Mouse (Mus musculus) stomach, embryonic 16.5 days (tissue): Measurements from ENCODE around the gene Actrt2. TPM values are rescaled to one million over a fixed set of nuclear protein-coding genes. Genes with fewer than 3 reads are reported as not detected.
A peak's percentile ranks its signal among the peaks of the same experiment; 100 is the strongest.

Source experiments
- ATAC-seq: fragments of 200-750 bp; cut with Nextera tagmentation; 2 replicates; pipeline ENCODE4 v1.8.0; 2017; ENCODE audit warnings: moderate number of reproducible peaks, moderate TSS enrichment; ENCODE audit not compliant: insufficient read depth, low FRiP score
- H3K27ac ChIP-seq: fragments of 300-500 bp; sonication (generic); 2 replicates; pipeline ENCODE4 v1.5.1; 2014; ENCODE audit warnings: low read length
- H3K27me3 ChIP-seq: fragments of 300-500 bp; sonication (generic); 2 replicates; pipeline ENCODE4 v1.6.1; 2014; ENCODE audit warnings: low read length, control low read depth, mixed read lengths; ENCODE audit not compliant: control insufficient read depth, insufficient read depth
- H3K36me3 ChIP-seq: fragments of 300-500 bp; sonication (generic); 2 replicates; pipeline ENCODE4 v1.6.1; 2014; ENCODE audit warnings: low read length; ENCODE audit not compliant: control insufficient read depth, insufficient read depth
- H3K4me1 ChIP-seq: fragments of 300-500 bp; sonication (generic); 2 replicates; pipeline ENCODE4 v1.6.1; 2014; ENCODE audit warnings: low read length, control low read depth, mixed read lengths; ENCODE audit not compliant: control insufficient read depth, insufficient read depth
- H3K4me2 ChIP-seq: fragments of 300-500 bp; sonication (generic); 2 replicates; pipeline ENCODE4 v1.6.1; 2014; ENCODE audit warnings: low read depth, low read length, mixed read lengths
- H3K4me3 ChIP-seq: fragments of 300-500 bp; sonication (generic); replicated peaks from 2 replicates; pipeline ENCODE4 v1.5.1; 2014; ENCODE audit warnings: mild to moderate bottlenecking, low read length
- H3K9ac ChIP-seq: fragments of 300-500 bp; sonication (generic); 2 replicates; pipeline ENCODE4 v1.6.1; 2014; ENCODE audit warnings: low read length
- H3K9me3 ChIP-seq: fragments of 300-500 bp; sonication (generic); replicated peaks from 2 replicates; pipeline ENCODE4 v1.6.1; 2016; ENCODE audit warnings: low read length, control low read depth; ENCODE audit not compliant: control insufficient read depth
- WGBS: fragments of 180-500 bp; shearing (Covaris S2); extraction: QIAGEN DNeasy Blood & Tissue Kit; methylation state at CpG from one replicate; pipeline ENCODE4 v1.1.7; 2014; 5-methylcytosine and 5-hydroxymethylcytosine counted together
- polyA plus RNA-seq: library from polyadenylated mRNA; unstranded; fragments of >200 nt; fragmentation: Nextera tagmentation; extraction: Ambion mirVana; gene quantifications from 2 replicates; pipeline ENCODE4 v1.2.1, GENCODE M21; 2015

Gene Actrt2
- polyA plus RNA-seq, 1 experiment from 2014 or later, result not detected

DNA sequence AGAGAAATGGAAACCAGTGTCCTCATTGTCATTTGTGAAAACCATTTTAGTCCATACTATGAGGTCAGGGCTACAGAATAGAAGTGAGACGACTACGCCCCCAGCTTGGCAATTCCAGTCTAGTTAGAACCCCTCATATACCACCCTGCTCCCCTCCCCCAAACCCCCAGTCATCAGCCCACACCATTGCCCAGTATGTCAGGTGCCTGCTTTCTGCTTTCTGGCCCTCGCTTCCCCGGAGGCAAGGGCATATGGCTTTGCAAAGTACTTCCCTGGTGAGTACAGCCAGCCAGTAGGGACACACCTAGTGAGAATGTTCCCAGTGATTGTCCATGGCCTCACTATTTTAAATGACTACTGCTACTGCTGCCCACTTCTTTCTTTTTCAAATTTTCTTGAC lies 6.3 kb upstream of the Actrt2 start:
- 76% methylated on average over 4 of the region's 4 CpGs for WGBS
- H3K9me3 ChIP-seq, result no peaks in the 10 kb centered on the region
- no peak for ATAC-seq
- H3K4me3 ChIP-seq, result no peak overlapping the region
- no peak overlapping the region for H3K4me2 ChIP-seq
- H3K4me1 ChIP-seq, result no peaks in the 10 kb centered on the region
- no peak overlapping the region for H3K9ac ChIP-seq
- no peak overlapping the region for H3K27ac ChIP-seq
- H3K36me3 ChIP-seq, result no peaks in the 10 kb centered on the region
- H3K27me3 ChIP-seq, result peaks cover 5% of the 10 kb centered on the region; the same call in 1 of the 2 replicates

DNA sequence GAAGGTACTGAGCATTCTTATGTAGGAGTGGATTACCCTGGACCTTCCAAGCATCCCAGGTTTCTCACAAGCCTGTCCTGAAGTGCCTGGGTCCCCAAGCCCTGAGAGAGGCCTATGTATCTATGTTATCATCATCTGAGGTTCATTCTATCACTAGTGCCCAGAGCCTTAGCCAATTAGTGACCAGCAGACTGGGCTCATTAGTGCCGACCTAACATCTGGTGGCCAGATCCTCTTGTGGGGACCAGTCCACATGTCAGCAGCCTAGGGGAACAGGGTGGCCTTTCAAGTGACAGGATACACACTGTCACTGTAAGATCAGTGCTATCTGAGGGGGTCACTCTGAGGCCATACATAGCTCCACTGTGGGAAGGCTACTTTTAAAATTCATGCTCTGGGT lies 4.4 kb upstream of the Actrt2 start:
- Histone ChIP-seq H3K36me3 (no peaks in the 10 kb centered on the region), H3K27me3 (peaks cover 4% of the 10 kb centered on the region; the same call in 1 of the 2 replicates), H3K27ac (no peak overlapping the region), H3K9ac (no peak overlapping the region), H3K9me3 (no peaks in the 10 kb centered on the region), H3K4me3 (no peak overlapping the region), H3K4me2 (no peak overlapping the region), H3K4me1 (no peaks in the 10 kb centered on the region)
- WGBS, result 41% methylated on average over 1 of the region's 1 CpGs
- no peak for ATAC-seq

DNA sequence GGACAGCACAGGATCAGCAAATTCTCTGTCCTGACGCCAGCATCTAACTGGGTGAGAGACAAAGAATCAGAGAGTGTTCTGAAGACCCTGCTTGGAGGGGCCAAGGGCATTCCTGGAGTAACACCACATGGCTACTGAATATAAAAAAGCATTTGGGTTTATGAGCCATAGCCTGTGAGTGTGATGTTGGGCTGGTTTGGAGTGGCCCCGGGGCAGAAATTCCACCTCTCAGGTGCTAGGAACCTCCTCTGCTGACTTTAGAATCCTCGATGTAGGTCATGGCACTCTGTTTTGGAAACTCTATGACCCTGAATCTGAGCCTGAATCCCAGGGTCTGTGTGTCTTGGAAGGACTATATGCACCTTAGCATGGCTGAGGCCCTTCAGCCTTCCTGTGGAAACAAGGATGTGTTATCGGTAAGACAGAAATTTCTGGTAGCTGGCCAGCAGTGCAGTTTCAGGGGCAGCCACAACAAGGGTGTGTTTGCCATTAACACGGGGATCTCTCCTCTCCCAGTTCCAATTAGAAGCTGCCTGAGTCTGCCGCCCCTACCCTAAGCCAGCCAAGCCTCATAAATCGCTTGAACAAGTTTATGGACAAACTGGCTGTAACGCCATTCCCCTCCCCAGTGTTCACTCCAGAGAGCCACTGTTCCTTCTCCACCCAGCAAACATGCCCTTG lies 3.7 kb upstream of the Actrt2 start:
- H3K9ac ChIP-seq, result no peak overlapping the region
- WGBS, result 62% methylated on average over 8 of the region's 8 CpGs
- no peak for ATAC-seq
- H3K4me1 ChIP-seq, result no peaks in the 10 kb centered on the region
- H3K27ac ChIP-seq, result no peak overlapping the region
- H3K27me3 ChIP-seq, result no peaks in the 10 kb centered on the region; the same call in 1 of the 2 replicates
- H3K4me2 ChIP-seq, result no peak overlapping the region
- H3K4me3 ChIP-seq, result no peak overlapping the region
- H3K36me3 ChIP-seq, result no peaks in the 10 kb centered on the region
- no peaks in the 10 kb centered on the region for H3K9me3 ChIP-seq

DNA sequence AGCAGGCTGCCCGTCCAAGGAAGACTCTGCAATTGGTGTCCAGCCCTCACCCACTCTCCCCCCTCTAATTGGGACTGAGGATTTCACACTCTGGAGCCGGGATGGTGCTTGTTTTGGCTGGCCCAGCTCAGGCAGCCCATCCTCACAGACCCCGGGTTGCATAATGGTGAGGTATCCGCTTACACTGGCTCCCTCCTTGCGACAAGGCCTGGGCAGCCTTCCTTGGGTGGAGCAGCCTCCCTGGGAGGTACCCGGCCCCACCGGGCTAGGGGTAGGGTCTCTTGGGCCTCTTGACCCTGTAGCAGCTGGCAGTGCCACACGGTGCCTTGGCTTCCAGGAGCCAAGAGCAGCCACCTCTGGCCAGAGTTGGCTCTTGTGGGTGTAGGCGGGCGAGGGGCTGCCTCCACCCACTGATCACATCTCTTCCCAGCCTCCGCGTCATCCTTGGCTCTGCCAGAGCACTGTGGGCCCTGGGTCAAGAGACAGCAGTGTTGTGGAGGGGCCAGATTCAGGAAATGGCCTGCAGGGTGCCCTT lies 4.9 kb downstream of the Actrt2 start:
- ATAC-seq, result peak; percentile 23; the same call in 1 of the 2 replicates
- H3K36me3 ChIP-seq, result no peaks in the 10 kb centered on the region
- H3K4me3 ChIP-seq, result no peak overlapping the region
- H3K9ac ChIP-seq, result no peak overlapping the region
- no peak overlapping the region for H3K4me2 ChIP-seq
- H3K4me1 ChIP-seq, result no peaks in the 10 kb centered on the region
- no peaks in the 10 kb centered on the region for H3K9me3 ChIP-seq
- H3K27me3 ChIP-seq, result no peaks in the 10 kb centered on the region; the same call in 1 of the 2 replicates
- WGBS, result 71% methylated on average over 12 of the region's 12 CpGs
- H3K27ac ChIP-seq, result no peak overlapping the region

DNA sequence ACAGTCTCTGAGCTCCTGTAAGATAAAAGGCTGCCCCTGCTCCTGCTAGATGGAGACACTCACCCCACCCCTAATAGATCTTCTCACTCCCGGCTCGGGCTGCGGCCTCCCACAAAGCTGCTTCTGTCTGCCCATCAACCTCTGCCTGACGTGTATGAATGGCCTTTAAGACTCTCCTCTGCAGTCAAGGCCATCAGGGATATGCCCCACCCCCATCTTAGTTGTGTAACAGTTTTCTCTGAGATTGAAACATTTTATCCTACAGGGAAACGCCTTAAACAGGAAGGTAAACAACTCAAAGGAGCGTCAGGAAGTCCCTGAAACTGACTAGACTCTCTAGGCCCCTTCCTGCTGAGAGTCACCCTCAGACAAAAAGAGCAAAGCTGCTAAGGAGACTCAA lies 6.4 kb downstream of the Actrt2 start:
- WGBS, result 34% methylated on average over 6 of the region's 6 CpGs
- H3K36me3 ChIP-seq, result no peaks in the 10 kb centered on the region
- ATAC-seq, result no peak
- no peak overlapping the region for H3K4me2 ChIP-seq
- no peak overlapping the region for H3K9ac ChIP-seq
- H3K9me3 ChIP-seq, result no peaks in the 10 kb centered on the region
- H3K4me3 ChIP-seq, result no peak overlapping the region
- H3K27me3 ChIP-seq, result no peaks in the 10 kb centered on the region; the same call in 1 of the 2 replicates
- H3K27ac ChIP-seq, result no peak overlapping the region
- no peaks in the 10 kb centered on the region for H3K4me1 ChIP-seq

DNA sequence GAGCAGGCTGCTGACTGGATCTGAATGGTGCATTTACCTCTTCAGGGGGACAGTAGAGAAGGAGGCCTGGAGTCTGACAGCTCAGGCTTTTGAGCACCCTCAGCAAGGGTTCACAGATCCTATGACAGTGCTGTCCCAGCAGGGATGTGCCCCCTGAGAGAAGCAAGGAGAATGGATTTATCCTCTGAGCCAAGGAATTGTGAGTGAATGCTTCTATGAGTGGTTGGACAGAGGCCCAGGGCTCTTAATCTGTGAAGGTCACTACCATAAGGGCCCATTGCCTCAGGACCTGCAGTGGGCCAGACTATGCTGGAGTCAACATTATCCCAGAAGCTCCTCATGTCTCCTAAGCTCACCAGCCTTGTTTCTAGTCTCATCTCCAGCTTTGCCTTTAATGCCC lies 7.6 kb downstream of the Actrt2 start:
- no peak overlapping the region for H3K4me3 ChIP-seq
- H3K9me3 ChIP-seq, result no peaks in the 10 kb centered on the region
- ATAC-seq, result no peak
- no peaks in the 10 kb centered on the region; the same call in 1 of the 2 replicates for H3K27me3 ChIP-seq
- no peaks in the 10 kb centered on the region for H3K36me3 ChIP-seq
- H3K4me1 ChIP-seq, result no peaks in the 10 kb centered on the region
- H3K4me2 ChIP-seq, result no peak overlapping the region
- no peak overlapping the region for H3K9ac ChIP-seq
- H3K27ac ChIP-seq, result no peak overlapping the region

DNA sequence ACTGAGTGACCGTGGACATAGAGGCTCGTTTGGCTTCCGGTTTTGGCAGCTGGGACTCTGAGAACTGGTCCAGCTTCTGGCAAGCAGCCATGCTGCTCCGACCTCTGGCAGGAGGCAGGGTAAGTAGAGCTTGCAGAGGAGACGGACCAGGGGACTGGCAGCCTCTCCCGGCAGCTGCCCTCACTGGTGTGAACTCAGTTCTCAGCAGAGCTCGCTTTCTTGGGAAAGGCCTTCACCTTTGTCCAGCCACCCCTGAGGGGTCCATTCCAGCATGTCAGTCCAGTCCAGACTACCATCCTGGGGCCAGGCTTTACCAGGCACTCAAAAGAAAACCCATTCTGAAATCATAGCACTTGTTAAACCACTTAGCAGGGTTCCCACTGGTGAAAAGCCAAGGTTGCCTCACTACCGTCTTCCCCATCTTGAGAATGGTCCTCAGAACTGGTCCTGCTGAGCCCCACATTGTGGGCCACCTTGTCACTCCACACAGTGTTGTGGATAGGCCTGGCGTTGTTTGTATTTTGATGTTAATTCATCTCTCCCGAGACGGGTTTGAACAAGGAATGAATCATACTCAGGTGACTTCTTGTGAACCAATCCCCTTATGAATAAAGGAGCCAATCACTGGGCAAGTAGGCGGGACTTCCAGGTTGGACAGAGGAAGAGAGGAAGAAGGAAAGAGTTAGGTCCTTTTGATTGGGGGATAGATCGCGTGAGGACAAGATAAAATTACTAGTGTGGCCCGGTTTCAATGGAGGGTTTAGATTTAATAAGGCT lies 12.3 kb downstream of the Actrt2 start:
- ATAC-seq, result no peak
- Histone ChIP-seq H3K9ac (no peak overlapping the region), H3K9me3 (no peaks in the 10 kb centered on the region), H3K4me1 (no peaks in the 10 kb centered on the region), H3K27me3 (no peaks in the 10 kb centered on the region), H3K4me2 (no peak overlapping the region), H3K36me3 (no peaks in the 10 kb centered on the region), H3K27ac (no peak overlapping the region), H3K4me3 (no peak overlapping the region)
- 72% methylated on average over 15 of the region's 15 CpGs for WGBS

DNA sequence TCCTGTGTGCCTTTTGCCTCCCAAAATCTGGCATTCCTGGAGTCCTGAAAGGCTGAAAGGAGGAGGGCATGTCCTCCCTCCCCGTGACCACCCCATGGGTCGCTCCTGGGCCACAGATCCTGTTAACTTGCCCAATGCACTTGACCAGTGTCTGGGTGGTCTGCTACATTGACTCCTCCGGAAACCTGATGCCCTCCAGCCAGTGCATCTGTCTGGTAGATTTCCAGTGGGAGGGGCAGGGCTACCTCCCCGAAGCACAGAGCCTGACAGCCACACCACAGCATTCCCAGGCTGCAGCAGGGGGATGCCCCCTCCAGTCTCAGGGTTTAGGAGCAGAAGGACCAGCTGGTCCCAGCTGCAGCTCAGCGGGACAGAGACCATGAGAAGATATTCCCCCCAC lies 15.2 kb downstream of the Actrt2 start:
- Histone ChIP-seq H3K9me3 (peaks cover 1% of the 10 kb centered on the region; the same call in 1 of the 2 replicates), H3K36me3 (no peaks in the 10 kb centered on the region), H3K27ac (no peak overlapping the region), H3K9ac (no peak overlapping the region), H3K4me2 (no peak overlapping the region), H3K27me3 (no peaks in the 10 kb centered on the region), H3K4me3 (no peak overlapping the region), H3K4me1 (no peaks in the 10 kb centered on the region)
- ATAC-seq, result no peak
- 21% methylated on average over 5 of the region's 5 CpGs for WGBS

DNA sequence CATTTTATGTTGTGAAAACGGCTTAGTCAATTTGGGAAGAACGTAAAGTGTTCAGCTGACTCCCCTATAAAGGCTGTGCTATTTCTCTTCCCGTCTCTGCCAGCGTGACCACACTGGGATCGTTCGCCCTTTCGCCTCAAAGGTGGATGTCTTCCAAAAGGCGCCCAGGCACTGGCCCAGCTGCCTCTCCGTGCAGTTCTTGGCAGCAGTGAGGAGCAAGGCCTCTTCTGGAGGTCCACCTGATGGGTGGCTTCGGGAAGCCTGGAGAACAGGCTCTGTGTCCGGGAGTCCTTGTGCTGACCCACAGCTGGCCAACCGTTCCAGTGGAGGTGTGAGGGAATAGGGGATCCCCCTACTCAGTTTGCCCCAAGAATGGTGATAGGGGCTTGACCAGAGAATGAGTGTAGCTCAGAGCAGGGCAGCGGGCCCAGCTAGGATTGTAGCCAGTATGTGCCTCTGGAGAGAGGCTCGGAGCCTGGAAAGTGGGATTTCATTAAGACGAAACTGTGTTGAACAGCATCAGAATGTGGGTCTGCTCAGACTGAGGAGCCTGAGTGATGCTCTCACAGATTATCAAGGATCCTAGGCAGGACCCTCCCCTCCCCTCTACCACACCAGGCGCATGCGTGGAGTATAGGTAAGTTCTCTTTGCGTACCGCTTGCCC lies 18.5 kb downstream of the Actrt2 start:
- Histone ChIP-seq H3K27me3 (no peaks in the 10 kb centered on the region; the same call in none of the 2 replicates), H3K9ac (no peak overlapping the region), H3K4me3 (no peak overlapping the region), H3K4me1 (no peaks in the 10 kb centered on the region), H3K27ac (no peak overlapping the region), H3K4me2 (no peak overlapping the region), H3K9me3 (peaks cover 7% of the 10 kb centered on the region), H3K36me3 (no peaks in the 10 kb centered on the region)
- WGBS, result 82% methylated on average over 19 of the region's 19 CpGs
- no peak for ATAC-seq
